Mouse (Mus musculus) neural tube, embryonic 15.5 days (tissue): Measurements from ENCODE around the gene Clta. TPM values are rescaled to one million over a fixed set of nuclear protein-coding genes. Genes with fewer than 3 reads are reported as not detected.

Experiments used
- polyA plus RNA-seq: library from polyadenylated mRNA; unstranded; fragments of >200 nt; fragmentation: Nextera tagmentation; extraction: Ambion mirVana; gene quantifications from 2 replicates; pipeline ENCODE4 v1.2.1, GENCODE M21; 2015

Clta gene
- polyA plus RNA-seq, 1 experiment from 2014 or later: 381 TPM

Other genes with a start within 250 kb of the Clta start
- not detected in 2 replicates for gene Olfr159, start 233.4 kb upstream of the Clta start, polyA plus RNA-seq
- gene Olfr156, start 180.6 kb upstream of the Clta start, polyA plus RNA-seq: not detected in 2 replicates
- gene Olfr157, start 164.3 kb upstream of the Clta start, polyA plus RNA-seq: not detected in 2 replicates
- not detected in 2 replicates for gene Olfr155, start 152.9 kb upstream of the Clta start, polyA plus RNA-seq
- gene Reck, start 128.9 kb upstream of the Clta start, polyA plus RNA-seq: 6.2 and 8.3 TPM in 2 replicates
- gene Glipr2, start 47.1 kb upstream of the Clta start, polyA plus RNA-seq: 42.3 and 51.4 TPM in 2 replicates
- gene Ccin, start 21.0 kb upstream of the Clta start, polyA plus RNA-seq: not detected in 2 replicates
- gene Gne, start 79.7 kb downstream of the Clta start, polyA plus RNA-seq: 27.2 and 30.9 TPM in 2 replicates
- 21.8 and 23.4 TPM in 2 replicates for gene Rnf38, start 229.3 kb downstream of the Clta start, polyA plus RNA-seq